Mouse (Mus musculus) embryo, embryonic 10 days (tissue): ENCODE measurements around the gene Slc25a21.

ENCODE experiments used
- DNase-seq: peaks from one replicate; pipeline ENCODE4 v3.0.0-alpha.2; 2015; ENCODE audit warnings: low spot score

Slc25a21 gene

DNA sequence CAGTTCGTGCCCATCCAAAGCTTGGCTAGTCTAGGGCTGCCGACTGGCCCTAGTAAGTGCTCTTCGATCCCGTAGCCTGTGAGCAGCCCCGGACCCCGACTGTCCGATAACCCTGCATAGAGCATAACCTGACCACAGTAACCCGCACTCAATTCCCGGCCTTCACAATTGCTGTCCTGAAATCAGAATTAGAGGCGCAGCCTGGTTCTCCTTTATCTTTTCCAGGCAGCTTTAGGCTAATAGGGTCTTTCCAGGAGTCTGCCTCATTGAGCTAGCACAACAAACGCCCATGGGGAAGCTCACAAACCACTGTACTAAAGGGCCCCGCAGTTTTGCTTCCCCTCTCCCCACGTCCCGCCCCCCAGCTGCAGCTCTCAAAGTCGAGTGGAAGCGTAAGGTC lies 506.9 kb downstream of the Slc25a21 start:
- DNase-seq = peak; percentile 21

GRCm38 (mm10) chr12:56689736-56690135 lies 507.5 kb downstream of the Slc25a21 start:
- peak; percentile 88 for DNase-seq

DNA sequence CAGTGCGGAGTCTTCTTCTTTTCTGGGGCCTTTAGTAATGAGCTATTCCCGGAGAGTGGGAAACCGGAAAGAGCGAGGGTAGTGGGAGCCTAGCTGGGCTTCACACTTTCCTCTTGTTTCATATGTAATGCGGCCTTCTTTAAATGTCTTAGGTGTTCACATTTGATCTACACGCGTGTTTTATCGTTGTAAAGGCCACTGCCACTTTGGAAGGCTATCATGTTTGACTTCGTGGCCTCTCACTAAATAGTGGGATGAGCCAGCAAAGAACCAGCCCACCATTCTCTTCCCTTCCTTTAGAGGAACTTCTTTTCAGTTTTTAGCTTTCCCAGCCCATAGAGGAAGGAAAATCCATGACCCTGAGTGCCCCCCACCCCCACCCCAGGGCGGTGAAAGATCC lies 507.9 kb downstream of the Slc25a21 start:
- DNase-seq = no peak

DNA sequence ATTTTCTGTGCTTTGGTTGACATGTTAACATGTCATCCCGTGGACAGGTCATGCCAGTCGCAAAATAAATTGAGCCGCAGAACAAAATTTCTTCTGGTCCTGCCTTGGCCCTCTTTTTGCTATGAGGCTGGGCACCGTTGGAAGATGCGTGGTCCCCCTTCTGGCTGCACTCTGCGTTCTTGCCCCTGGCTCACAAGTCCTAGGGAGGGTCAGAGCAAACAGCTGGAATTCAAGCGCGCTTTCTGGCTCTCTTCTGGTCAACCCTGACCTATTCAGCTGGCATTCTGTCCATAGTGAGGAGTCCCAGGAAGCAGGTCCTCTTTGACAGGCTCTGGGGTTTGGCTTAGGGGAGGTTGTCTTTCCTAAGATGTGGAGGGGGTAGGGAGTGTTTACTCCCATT lies 508.4 kb downstream of the Slc25a21 start:
- peak; percentile 32 for DNase-seq

- no peak for DNase-seq
These were observed 508.8 kb downstream of the Slc25a21 start for GRCm38 (mm10) chr12:56688482-56688840.

- no peak for DNase-seq
These were observed 509.4 kb downstream of the Slc25a21 start for GRCm38 (mm10) chr12:56687640-56688481.

GRCm38 (mm10) chr12:56681096-56681811 lies 516.0 kb downstream of the Slc25a21 start:
- peak; percentile 87 for DNase-seq

DNA sequence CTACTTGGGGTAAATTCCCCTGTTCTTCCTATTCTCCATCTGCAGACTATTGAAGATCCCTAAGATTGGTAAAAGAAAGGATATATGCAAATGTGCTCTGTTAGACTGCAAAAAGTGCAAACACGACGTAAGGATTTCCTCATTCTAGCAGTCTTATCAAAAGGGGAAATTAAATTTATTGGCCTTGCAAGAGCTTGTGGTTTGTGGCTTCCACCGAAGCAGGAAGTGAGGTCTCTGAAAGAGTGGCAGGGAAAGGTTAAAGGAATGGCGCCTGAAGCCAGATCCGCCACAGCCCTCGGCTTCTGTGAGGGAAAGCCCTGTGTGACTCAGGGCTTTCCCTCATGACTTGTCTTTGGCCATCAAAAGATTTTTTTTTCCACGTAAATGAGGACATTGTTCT lies 519.7 kb downstream of the Slc25a21 start:
- DNase-seq = no peak

GRCm38 (mm10) chr12:56674726-56675125 lies 522.5 kb downstream of the Slc25a21 start:
- DNase-seq = peak; percentile 41

- DNase-seq = no peak
These were observed 526.5 kb downstream of the Slc25a21 start for GRCm38 (mm10) chr12:56670795-56671194.

GRCm38 (mm10) chr12:56669451-56670122 lies 527.7 kb downstream of the Slc25a21 start:
- peak; percentile 38 for DNase-seq
